Mouse (Mus musculus): ENCODE measurements around the gene Olfr544.
"Not testable (repeated sequence)": the region's sequence is repeated elsewhere in the genome, so short reads cannot be mapped to it uniquely, and the experiment has no call there.

Gene Olfr544

GRCm38 (mm10) chr7:102488161-102488560, at the start of gene Olfr544:
Gene Olfr544 (minus strand): TSS chr7:102488313.
- DNase-seq (ENCODE audit: extremely low spot score, low read depth, low spot score), result no peak

GRCm38 (mm10) chr7:102534449-102534848, 46.3 kb upstream of the Olfr544 start, which contains the start of gene Olfr547:
Gene Olfr547 (plus strand): TSS chr7:102534749.
- DNase-seq (ENCODE audit: extremely low spot score, low read depth, low spot score), result no peak

DNA sequence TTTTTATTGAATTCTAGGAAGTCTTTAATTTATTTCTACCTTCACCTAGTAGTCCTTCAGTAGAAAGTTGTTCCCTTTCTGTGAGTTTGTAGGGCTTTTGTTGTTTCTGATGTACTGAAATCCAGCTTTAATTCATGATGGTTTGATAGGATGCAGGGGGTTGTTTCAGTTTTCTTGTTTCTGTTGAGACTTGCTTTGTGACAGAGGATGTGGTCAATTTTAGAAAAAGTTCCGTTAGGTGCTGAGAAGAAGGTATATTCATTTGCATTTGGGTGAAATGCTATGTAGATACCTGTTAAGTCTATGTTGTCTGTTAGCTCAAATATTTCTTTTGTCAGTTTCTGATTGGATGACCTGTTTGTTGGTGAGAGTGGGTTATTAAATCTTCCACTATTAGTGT, 40.9 kb upstream of the Olfr544 start:
- DNase-seq (ENCODE audit: extremely low spot score, low read depth, low spot score), result no peak

DNA sequence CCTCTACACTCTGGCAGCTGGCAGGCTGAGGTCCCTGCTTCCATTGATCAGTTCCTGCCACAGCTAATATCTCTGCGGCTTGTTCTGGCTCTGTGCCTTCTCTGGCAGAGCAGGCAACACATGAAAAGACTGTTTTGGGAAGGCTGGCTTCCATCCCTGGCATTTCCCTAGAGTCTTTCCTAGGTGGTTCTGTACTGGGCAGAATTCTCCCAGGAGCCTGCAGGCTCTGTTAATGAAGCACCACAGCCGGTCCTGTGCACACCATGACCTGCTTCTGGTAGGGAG, 28.9 kb upstream of the Olfr544 start:
- no peak for DNase-seq (ENCODE audit: extremely low spot score, low read depth, low spot score)

GRCm38 (mm10) chr7:102516261-102517050, 28.3 kb upstream of the Olfr544 start:
- DNase-seq (ENCODE audit: extremely low spot score, low read depth, low spot score), result no peak

DNA sequence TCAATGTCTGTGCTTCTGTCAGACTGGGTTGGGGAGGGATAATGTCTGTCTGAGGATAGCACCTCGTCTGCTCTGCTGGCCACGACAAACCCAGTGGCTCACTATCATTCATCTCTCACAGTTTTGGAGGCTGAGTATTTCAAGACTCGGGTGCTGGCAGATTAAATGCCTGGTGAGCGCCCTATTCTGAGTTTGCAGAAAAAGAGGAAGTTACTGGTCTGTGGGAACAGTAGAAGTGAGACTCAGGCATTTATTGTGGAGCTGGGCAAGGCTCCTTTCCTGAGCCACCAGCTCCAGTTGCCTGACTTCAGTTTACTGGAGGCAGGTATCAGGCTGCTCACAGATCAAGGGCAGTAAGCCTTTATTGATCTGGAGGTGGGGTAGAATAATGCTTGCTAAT, 26.0 kb upstream of the Olfr544 start:
- DNase-seq (ENCODE audit: extremely low spot score, low read depth, low spot score), result no peak

- DNase-seq (ENCODE audit: extremely low spot score, low read depth, low spot score), result peak; percentile 35
Measured at GRCm38 (mm10) chr7:102512814-102513435, 24.8 kb upstream of the Olfr544 start.

DNA sequence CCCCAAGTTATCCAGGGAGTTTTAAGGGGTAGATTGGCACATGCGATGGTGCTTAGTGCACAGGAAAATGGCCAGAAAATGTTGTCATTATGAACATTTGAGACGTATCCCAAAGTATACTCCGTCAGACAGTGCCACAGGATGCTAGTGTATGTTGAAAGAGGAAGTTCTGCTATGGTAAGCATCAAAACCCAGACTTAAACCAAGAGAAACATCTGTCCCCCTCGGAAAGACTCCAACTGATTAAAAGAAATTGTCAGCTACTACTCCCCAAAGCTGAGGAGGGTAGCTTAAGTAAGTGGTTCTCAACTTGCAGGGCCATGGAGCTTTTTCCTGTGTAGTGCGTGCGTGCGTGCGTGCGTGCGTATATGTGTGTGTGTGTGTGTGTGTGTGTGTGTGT, 23.8 kb upstream of the Olfr544 start:
- DNase-seq (ENCODE audit: extremely low spot score, low read depth, low spot score), result no peak

DNA sequence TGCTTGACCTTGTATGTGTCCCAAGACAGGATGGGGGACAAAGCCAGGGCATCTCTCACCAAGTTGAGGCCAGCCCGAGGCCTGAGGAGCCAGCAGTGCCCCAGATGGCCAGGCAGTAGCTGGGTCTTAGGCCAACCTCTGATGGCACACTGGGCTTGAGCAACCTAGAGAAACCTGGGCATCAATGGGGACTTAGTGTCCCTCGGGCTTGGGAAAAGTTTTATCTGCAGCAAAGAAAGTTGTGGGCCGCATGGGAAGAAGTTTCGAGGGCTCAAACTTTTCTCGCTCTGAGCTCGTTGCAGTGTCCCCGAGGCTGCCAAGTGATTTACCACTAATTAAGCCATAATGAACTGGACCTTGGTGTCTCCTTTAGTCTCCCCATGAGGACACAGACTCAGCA, 21.6 kb upstream of the Olfr544 start:
- no peak for DNase-seq (ENCODE audit: extremely low spot score, low read depth, low spot score)

DNA sequence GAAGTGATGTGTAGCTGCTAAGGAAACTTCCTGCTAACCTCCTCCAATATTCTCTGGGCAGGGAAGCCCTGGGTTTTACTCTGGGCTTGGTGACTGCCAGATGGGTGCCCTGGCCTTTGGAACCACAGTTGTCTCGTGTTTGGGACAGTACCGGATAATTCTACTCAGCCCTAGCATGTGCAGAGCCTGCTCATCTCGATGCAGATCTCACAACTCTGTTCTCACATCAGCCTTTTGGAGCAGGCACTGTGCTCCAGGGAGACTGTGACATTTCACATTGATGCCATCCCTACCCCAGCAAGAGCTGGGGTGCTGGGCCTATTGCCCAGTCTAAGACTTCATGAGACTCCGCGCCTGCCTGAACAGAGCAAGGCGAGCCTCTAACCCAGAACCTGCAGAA, 20.6 kb upstream of the Olfr544 start:
- no peak for DNase-seq (ENCODE audit: extremely low spot score, low read depth, low spot score)

DNA sequence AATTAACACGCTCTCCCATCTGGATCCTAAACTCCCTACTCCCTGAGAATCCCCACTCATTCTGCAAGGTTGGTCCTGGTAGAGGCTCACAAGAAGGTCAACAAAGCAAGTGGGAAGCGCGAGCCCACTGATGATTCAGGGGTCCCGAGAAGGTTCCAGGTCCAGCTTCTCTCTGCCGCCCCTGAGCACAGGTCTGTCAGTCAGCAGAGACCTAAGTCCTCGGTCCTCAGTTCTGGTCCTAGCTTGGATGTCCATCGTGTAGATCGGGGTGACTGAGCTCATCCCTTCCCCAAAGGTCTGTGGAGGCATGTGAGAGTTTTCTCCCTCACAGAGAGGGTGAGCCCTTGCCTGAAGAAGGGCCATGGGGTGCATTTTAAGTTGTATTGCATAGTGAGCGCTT, 20.0 kb upstream of the Olfr544 start:
- no peak for DNase-seq (ENCODE audit: extremely low spot score, low read depth, low spot score)

DNA sequence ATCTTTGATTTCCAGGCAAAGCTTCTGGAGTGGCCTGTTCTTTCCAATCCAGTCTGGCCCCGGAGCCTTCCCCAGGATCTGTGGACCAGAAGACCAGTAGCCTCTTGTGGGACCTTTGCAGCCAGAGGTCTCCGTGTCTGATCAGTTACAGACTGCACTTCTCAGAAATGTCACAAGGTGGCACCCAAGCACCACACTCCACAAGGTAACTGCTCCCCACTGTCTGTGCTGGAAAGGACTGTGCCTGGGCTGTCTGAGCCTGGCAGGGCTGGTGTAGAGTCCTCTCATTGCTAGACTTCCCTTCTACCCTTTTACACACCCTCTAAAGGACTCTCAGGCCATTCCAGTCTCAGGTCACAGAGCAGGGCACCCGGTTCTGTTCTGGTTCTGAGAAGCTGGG, 18.7 kb upstream of the Olfr544 start:
- DNase-seq (ENCODE audit: extremely low spot score, low read depth, low spot score), result peak; percentile 63

DNA sequence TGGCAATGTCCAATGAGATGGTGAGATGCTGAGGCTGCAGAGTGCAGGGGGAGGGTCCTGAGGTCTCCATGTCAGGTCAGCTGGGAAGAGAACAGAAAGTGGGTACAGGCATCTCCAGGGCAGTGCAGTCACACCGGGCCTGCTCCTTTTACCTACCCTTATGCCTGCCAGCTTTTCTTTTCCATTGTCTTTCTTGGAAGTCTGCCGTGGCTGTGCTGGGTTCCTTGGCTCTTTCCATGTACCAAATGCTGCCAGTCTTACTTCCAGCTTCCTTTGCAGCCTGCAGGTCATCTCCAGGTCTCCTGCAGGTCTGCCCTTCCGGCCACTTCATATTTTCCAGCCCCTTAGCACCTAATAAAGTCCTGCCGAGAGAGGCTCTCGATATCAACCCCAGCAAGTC, 13.9 kb upstream of the Olfr544 start:
- no peak for DNase-seq (ENCODE audit: extremely low spot score, low read depth, low spot score)

GRCm38 (mm10) chr7:102499473-102499872, 11.4 kb upstream of the Olfr544 start, which contains the start of gene Olfr545:
Gene Olfr545 (minus strand): TSS chr7:102499573.
- no peak for DNase-seq (ENCODE audit: extremely low spot score, low read depth, low spot score)

GRCm38 (mm10) chr7:102494416-102494815, 6.3 kb upstream of the Olfr544 start:
- DNase-seq (ENCODE audit: extremely low spot score, low read depth, low spot score), result not testable (repeated sequence)

DNA sequence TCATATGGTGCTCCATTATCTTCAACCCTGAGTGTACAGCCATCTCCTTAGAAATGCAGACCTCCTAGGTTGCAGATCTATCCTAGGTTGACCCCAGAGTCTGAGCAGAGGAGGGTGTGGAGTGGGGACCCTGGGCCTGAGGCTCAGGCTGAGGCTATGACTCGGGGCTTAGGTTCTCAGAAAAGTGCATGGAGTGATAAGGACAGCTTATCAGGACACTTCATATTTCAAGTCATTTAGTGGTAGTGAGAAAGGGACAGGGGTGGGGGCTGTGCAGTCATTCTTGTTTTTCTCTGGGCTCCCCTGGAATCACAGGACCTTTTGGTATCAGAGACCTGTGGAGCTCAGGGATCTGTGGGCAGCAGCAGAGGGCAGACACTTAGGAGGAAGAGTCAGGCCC, 2.0 kb downstream of the Olfr544 start:
- DNase-seq (ENCODE audit: extremely low spot score, low read depth, low spot score), result no peak

DNA sequence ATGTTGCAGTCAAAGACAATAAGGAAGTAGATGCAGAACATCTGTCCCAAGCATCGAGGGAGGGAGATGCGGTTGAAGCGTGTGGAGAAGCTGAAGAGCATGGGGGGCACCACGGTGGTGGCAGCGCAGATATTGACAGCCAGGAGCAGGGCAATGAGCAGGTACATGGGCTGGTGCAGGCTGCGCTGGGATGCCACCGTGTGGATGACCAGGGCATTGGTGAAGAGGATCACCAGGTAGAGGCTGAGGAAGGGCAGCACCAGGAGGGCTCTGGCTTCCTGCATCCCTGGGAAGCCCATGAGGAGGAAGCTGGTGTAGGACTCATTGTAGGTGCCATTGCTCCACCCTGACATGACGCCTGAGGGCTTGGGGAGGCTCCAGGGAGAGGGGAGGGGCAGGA, 3.3 kb downstream of the Olfr544 start:
- not testable (repeated sequence) for DNase-seq (ENCODE audit: extremely low spot score, low read depth, low spot score)

GRCm38 (mm10) chr7:102483665-102484064, 4.4 kb downstream of the Olfr544 start:
- DNase-seq (ENCODE audit: extremely low spot score, low read depth, low spot score), result no peak

DNA sequence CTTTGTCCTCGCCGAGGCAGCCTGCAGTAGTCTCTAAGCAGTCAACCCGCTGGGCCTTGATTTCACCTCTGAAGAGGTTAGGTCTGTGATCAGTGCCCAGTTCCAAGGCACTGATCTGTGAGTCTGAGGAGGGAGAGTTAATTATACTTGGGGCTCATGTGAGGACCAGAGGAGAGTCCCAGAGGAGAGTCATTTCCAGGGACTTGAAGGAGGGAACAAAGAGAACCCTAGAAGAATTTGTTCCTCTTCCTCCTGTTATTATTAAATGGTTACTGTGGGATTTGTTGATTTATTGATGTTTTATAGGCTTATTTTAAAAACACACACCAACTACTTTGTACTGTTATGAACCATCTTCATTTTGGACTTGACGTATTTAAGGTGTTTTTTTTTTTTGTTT, 6.5 kb downstream of the Olfr544 start, which contains the start of gene Olfr543:
Gene Olfr543 (minus strand): TSS at position 101 of the 400 bp plus-strand sequence.
- DNase-seq (ENCODE audit: extremely low spot score, low read depth, low spot score), result no peak

GRCm38 (mm10) chr7:102480821-102481220, 7.3 kb downstream of the Olfr544 start:
- DNase-seq (ENCODE audit: extremely low spot score, low read depth, low spot score), result no peak

- DNase-seq (ENCODE audit: extremely low spot score, low read depth, low spot score), result no peak
Measured at GRCm38 (mm10) chr7:102479368-102480078, 8.6 kb downstream of the Olfr544 start.

- DNase-seq (ENCODE audit: extremely low spot score, low read depth, low spot score), result no peak
Measured at GRCm38 (mm10) chr7:102478926-102479325, 9.2 kb downstream of the Olfr544 start.
